Mouse (Mus musculus): ENCODE results near the gene Lbhd2. TPM values are rescaled to one million over a fixed set of nuclear protein-coding genes. Genes with fewer than 3 reads are reported as not detected.

Lbhd2 gene
- total and polyA plus RNA-seq, 3 experiments, result not detected

DNA sequence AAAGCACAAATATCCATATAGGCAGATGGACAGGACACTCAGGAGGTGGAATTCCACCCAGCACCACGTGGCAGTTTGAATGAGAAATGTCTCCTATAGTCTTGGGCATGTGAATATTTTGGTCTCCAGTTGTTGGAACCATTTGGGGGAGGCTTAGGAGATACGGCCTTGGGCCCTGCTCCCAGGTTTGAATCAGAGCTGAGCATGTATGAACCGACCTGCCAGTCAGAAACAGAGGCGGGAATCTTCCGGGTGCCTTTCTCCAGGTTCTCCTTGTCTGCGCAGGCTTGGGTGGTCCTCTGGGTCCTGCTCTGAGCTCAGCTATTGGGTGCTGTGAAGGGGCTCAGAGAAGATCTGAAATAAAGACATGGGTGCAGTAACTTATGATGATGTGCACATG, 12.6 kb upstream of the Lbhd2 start:
- Histone ChIP-seq H3K4me1 (ENCODE audit: insufficient read depth, low read depth, low read length) (no peaks in the 10 kb centered on the region), H3K27me3 (ENCODE audit: insufficient read depth, low read length) (peaks cover 33% of the 10 kb centered on the region), H3K4me3 (ENCODE audit: low read depth, low read length) (no peak overlapping the region), H3K9me3 (replicated peaks) (no peaks in the 10 kb centered on the region), H3K36me3 (replicated peaks) (no peaks in the 10 kb centered on the region)
- no peak for TF ChIP-seq GATA2 (IDR thresholded peaks at IDR 0.05; ENCODE audit: borderline replicate concordance, low read depth, low read length)
- DNase-seq (ENCODE audit: low spot score) (no peak), ATAC-seq (ENCODE audit: extremely low read depth, insufficient number of reproducible peaks, low FRiP score, poor library complexity, severe bottlenecking) (no peak)

DNA sequence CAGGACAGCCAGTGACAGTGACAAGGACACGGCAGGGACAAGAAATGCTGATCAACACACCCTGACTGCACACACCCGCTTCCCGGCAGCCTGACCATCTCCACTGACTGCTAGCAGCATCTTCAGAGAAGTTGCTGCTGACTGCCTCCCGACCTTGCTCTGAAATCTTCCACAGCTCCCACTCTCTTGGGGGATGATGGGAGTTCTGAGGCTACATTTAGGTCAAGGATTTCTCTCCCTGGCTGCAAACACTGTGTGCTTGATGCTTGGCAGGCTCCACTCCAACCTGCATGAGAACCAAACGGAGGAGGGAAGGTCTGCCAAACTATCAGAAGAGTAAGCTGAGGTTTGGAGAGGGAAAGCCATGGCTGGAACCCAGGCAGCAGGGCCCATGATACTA, 9.6 kb upstream of the Lbhd2 start:
- Histone ChIP-seq H3K4me1 (ENCODE audit: insufficient read depth, low read depth, low read length) (no peaks in the 10 kb centered on the region), H3K36me3 (replicated peaks) (no peaks in the 10 kb centered on the region), H3K9me3 (replicated peaks) (no peaks in the 10 kb centered on the region), H3K27me3 (ENCODE audit: insufficient read depth, low read length) (peaks cover 44% of the 10 kb centered on the region), H3K4me3 (ENCODE audit: low read depth, low read length) (no peak overlapping the region)
- no peak for DNase-seq (ENCODE audit: low spot score)
- TF ChIP-seq POLR2AphosphoS5 (IDR thresholded peaks at IDR 0.05; ENCODE audit: insufficient replicate concordance, low read depth, low read length) (no peak), TAL1 (conservative IDR thresholded peaks at IDR 0.05; ENCODE audit: low read depth, low read length) (no peak), CTCF (IDR thresholded peaks at IDR 0.05; ENCODE audit: low read depth, low read length) (no peak), GATA1 (IDR thresholded peaks at IDR 0.05; ENCODE audit: borderline replicate concordance, low read length) (no peak), GATA2 (IDR thresholded peaks at IDR 0.05; ENCODE audit: borderline replicate concordance, low read depth, low read length) (no peak)
- ATAC-seq (ENCODE audit: extremely low read depth, insufficient number of reproducible peaks, low FRiP score, poor library complexity, severe bottlenecking), result no peak

DNA sequence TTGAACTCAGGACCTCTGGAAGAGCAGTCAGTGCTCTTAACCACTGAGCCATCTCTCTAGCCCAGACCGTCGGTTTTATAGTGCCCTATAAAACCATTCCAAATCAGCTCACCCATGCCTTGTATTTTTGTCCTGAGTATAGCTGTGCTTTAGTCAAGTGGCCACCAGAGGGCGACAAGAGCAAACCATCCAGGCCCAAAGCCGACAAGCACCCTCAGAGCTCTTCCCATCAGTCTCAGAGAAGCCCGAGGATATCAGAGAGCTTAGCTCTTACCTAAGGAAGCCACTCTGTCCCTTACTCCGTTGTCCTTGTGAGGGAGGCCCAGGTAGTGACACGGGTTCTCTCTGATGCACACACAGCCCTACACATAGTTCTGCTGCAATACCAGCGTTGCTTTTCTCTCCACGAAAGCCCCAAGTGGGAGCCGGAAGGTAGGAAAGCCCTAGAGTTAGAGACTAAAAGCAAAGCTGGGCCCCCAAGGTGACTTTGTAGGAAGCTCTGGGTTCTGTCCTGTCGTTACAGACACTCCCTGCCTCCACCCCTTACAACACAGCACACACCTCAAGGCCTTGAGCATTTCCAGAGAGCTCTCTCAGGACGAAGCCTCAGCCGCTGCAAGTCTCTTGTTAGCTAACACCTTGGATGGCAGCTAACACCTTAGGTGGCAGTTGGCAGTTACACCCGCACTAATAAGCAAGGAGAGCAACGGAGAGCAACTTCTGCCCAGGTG, 5.0 kb upstream of the Lbhd2 start:
- DNase-seq (ENCODE audit: low spot score) (peak; percentile 78), ATAC-seq (ENCODE audit: extremely low read depth, insufficient number of reproducible peaks, low FRiP score, poor library complexity, severe bottlenecking) (peak; percentile 51; the same call in 1 of the 2 replicates)
- Histone ChIP-seq H3K4me3 (ENCODE audit: low read depth, low read length) (no peak overlapping the region), H3K9me3 (replicated peaks) (no peaks in the 10 kb centered on the region), H3K36me3 (replicated peaks) (no peaks in the 10 kb centered on the region), H3K27me3 (ENCODE audit: insufficient read depth, low read length) (peaks cover 36% of the 10 kb centered on the region), H3K4me1 (ENCODE audit: insufficient read depth, low read depth, low read length) (0 out of 2 replicates have a peak, but pooled peaks cover 5% of the 10 kb centered on the region)
- TF ChIP-seq CTCF (IDR thresholded peaks at IDR 0.05; ENCODE audit: low read depth, low read length) (peak; percentile 74), POLR2AphosphoS5 (IDR thresholded peaks at IDR 0.05; ENCODE audit: insufficient replicate concordance, low read depth, low read length) (no peak)

DNA sequence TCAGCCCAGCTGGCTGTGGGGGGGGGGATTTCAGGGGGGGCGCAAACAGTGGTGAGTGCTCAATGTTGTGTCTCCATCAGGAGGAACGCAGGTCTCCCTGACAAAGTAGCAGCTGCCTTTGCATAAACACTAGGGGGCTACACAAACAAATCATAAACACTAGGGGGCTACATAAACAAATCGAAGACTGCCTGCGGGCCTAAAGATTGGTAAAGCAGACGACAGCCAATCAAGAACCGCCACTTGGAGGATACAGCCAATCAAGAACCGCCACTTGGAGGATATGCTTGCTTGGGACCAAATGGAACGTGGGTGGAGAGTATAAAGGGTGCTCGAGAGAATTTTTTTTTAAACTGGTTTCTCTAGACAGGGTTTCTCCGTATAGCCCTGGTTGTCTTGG, 1.7 kb upstream of the Lbhd2 start:
- Histone ChIP-seq H3K9me3 (replicated peaks) (no peaks in the 10 kb centered on the region), H3K27me3 (ENCODE audit: insufficient read depth, low read length) (peaks cover 42% of the 10 kb centered on the region), H3K4me1 (ENCODE audit: insufficient read depth, low read depth, low read length) (peaks cover 9% of the 10 kb centered on the region), H3K4me3 (ENCODE audit: low read depth, low read length) (no peak overlapping the region), H3K36me3 (replicated peaks) (no peaks in the 10 kb centered on the region)
- TF ChIP-seq POLR2AphosphoS5 (IDR thresholded peaks at IDR 0.05; ENCODE audit: insufficient replicate concordance, low read depth, low read length) (no peak), TAL1 (conservative IDR thresholded peaks at IDR 0.05; ENCODE audit: low read depth, low read length) (no peak), CTCF (IDR thresholded peaks at IDR 0.05; ENCODE audit: low read depth, low read length) (no peak), GATA1 (IDR thresholded peaks at IDR 0.05; ENCODE audit: borderline replicate concordance, low read length) (no peak), GATA2 (IDR thresholded peaks at IDR 0.05; ENCODE audit: borderline replicate concordance, low read depth, low read length) (no peak)
- DNase-seq (ENCODE audit: low spot score) (no peak), ATAC-seq (ENCODE audit: extremely low read depth, insufficient number of reproducible peaks, low FRiP score, poor library complexity, severe bottlenecking) (no peak)

DNA sequence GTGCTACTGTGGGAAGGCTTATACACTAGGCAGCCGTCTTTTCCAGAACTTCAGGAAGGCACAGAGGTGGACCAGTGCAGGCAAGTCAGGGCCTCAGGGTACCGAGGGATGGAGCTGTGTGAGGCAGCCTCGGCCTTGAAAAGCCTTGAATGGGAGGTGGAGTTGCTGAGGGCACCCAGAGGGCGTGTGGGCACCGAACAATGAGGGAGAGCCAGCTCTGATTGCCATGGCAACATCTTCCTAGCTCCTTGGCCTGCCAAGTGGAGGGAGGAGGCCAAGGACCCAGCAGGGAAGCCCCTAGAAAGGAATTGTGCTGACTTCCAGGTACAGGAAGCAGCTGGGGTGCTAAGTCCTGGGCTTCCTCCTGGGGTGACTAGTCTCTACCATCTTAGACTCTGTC, 3.0 kb downstream of the Lbhd2 start:
- H3K9me3 ChIP-seq (replicated peaks), result no peaks in the 10 kb centered on the region
- no peak for ATAC-seq (ENCODE audit: extremely low read depth, insufficient number of reproducible peaks, low FRiP score, poor library complexity, severe bottlenecking)
- DNase-seq (ENCODE audit: low spot score), result no peak
- peaks cover 16% of the 10 kb centered on the region for H3K4me1 ChIP-seq (ENCODE audit: insufficient read depth, low read depth, low read length)
- H3K4me3 ChIP-seq (ENCODE audit: low read depth, low read length), result no peak overlapping the region
- no peaks in the 10 kb centered on the region for H3K36me3 ChIP-seq (replicated peaks)
- peaks cover 67% of the 10 kb centered on the region for H3K27me3 ChIP-seq (ENCODE audit: insufficient read depth, low read length)
- no peak for TF ChIP-seq POLR2AphosphoS5 (IDR thresholded peaks at IDR 0.05; ENCODE audit: insufficient replicate concordance, low read depth, low read length)
- no peak for TF ChIP-seq CTCF (IDR thresholded peaks at IDR 0.05; ENCODE audit: low read depth, low read length)
- TF ChIP-seq TAL1 (conservative IDR thresholded peaks at IDR 0.05; ENCODE audit: low read depth, low read length), result no peak
- TF ChIP-seq GATA1 (IDR thresholded peaks at IDR 0.05; ENCODE audit: borderline replicate concordance, low read length), result no peak
- no peak for TF ChIP-seq GATA2 (IDR thresholded peaks at IDR 0.05; ENCODE audit: borderline replicate concordance, low read depth, low read length)

DNA sequence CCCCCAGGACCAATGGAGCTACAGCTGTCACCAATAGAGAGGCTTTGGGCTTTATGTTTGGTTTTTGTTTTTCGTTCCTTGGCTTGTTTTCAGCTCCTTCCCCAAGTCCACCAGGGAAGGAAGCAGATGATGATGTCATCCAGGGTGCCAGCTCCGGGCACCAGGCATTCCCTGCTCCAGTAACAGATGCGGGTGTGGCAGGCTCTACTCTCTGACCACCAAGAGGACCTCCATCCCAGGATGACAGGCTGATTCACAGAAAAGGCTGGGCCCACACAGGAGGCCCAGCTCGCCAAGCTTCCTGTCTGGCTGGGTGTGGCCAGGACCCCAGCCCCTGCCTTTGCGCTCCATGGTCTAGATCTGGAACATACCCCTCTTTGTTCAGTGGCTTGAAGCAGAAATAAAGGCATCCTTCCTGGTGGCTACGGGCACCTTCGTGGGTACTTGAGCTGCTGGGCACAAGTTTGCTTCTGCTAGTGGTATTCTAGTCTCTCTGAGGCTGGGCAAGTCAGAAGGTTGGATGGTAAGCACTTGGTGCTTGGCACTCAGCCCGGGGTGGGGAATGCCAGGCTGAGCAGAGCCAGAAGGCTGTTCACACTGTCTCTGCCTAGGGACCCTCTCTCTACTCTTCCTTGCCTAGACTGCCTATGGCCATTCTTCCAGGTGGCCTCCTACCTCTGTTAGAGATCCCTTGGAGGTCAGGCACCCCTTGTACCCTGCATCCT, 5.2 kb downstream of the Lbhd2 start:
- no peak for ATAC-seq (ENCODE audit: extremely low read depth, insufficient number of reproducible peaks, low FRiP score, poor library complexity, severe bottlenecking)

More for the DNA sequence above, 5.2 kb downstream of the Lbhd2 start:
- Histone ChIP-seq H3K27me3 (ENCODE audit: insufficient read depth, low read length) (peaks cover 66% of the 10 kb centered on the region), H3K9me3 (replicated peaks) (no peaks in the 10 kb centered on the region), H3K4me3 (ENCODE audit: low read depth, low read length) (no peak overlapping the region), H3K36me3 (replicated peaks) (no peaks in the 10 kb centered on the region), H3K4me1 (ENCODE audit: insufficient read depth, low read depth, low read length) (peaks cover 10% of the 10 kb centered on the region)
- no peak for DNase-seq (ENCODE audit: low spot score)
- TF ChIP-seq CTCF (IDR thresholded peaks at IDR 0.05; ENCODE audit: low read depth, low read length), result no peak
- no peak for TF ChIP-seq TAL1 (conservative IDR thresholded peaks at IDR 0.05; ENCODE audit: low read depth, low read length)
- no peak for TF ChIP-seq POLR2AphosphoS5 (IDR thresholded peaks at IDR 0.05; ENCODE audit: insufficient replicate concordance, low read depth, low read length)
- TF ChIP-seq GATA2 (IDR thresholded peaks at IDR 0.05; ENCODE audit: borderline replicate concordance, low read depth, low read length), result no peak
- TF ChIP-seq GATA1 (IDR thresholded peaks at IDR 0.05; ENCODE audit: borderline replicate concordance, low read length), result no peak
